In the genomic region with DNA sequence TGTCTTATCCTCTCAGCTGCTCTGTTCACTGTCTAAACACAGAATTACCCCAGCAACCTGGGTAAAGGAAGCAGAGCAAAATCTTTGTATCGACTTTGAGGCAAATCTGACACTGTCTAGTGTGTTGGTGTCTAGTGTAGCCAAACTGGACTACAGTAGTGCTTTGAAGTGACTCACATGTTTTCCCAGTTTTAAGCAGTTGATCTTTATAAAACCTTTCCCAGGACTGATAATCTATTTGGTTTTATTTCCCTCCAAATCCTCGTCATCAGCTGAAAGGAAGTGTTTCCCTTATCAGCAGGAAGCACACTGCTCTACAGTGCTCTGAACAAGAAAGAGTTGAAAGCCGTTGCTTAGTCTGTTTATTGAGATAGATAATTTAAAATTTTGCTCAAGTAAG, we compare ENCODE assay signal across 16 mouse cellular contexts.
A peak's percentile ranks its signal among the peaks of the same experiment; 100 is the strongest.
DNase-seq lines count a peak whose midpoint lies in the region; ATAC-seq lines count a peak whose summit lies in the region.
"Had no signal": no experiment of that assay in that cellular context is flagged by ENCODE, and none has a peak within 500 bp of the region (broad histone marks: within the 10 kb centered on the region; RNA-seq: fewer than 3 reads in every experiment).

No protein-coding gene starts in this region.

- H3K4me2 ChIP-seq in liver, embryonic 13.5 days = no peak overlapping the region
- H3K4me2 ChIP-seq: embryonic facial prominence, embryonic 15.5 days; midbrain, embryonic 12.5 days; neural tube, embryonic 15.5 days had no signal

- no peak overlapping the region for H3K9ac ChIP-seq in liver, embryonic 13.5 days
- H3K9ac ChIP-seq: embryonic facial prominence, embryonic 15.5 days; midbrain, embryonic 12.5 days; neural tube, embryonic 15.5 days had no signal

- no peaks in the 10 kb centered on the region for H3K9me3 ChIP-seq in liver, embryonic 13.5 days (replicated peaks)
- H3K9me3 ChIP-seq: embryonic facial prominence, embryonic 15.5 days; midbrain, embryonic 12.5 days; neural tube, embryonic 15.5 days had no signal

- DNase-seq in kidney, adult 8-10 months = peak; percentile 10 to 38
- DNase-seq in kidney, postnatal 25 days = no peak
- no peak for DNase-seq in liver, embryonic 13.5 days
- no peak for DNase-seq in thymus, postnatal 14 days
- DNase-seq in MN1 (ENCODE audit: low spot score) = no peak
- DNase-seq: adrenal gland, postnatal 14 days; cerebellum, adult 18-20 months; spleen, adult 18-20 months; thymus, postnatal 4 days had no signal

- H3K36me3 ChIP-seq in liver, embryonic 13.5 days = no peaks in the 10 kb centered on the region
- H3K36me3 ChIP-seq: embryonic facial prominence, embryonic 15.5 days; midbrain, embryonic 12.5 days; neural tube, embryonic 15.5 days had no signal

- peaks cover 43% of the 10 kb centered on the region for H3K4me1 ChIP-seq in liver, embryonic 13.5 days (replicated peaks)

- WGBS in liver, embryonic 13.5 days (ENCODE audit: insufficient replicate concordance) = 4% methylated on average over 3 of the region's 3 CpGs

- H3K27ac ChIP-seq in liver, embryonic 13.5 days = peak overlapping the region; percentile 58
- H3K27ac ChIP-seq: embryonic facial prominence, embryonic 15.5 days; hindbrain, postnatal 0 days; midbrain, embryonic 12.5 days; neural tube, embryonic 15.5 days had no signal

- H3K27me3 ChIP-seq in liver, embryonic 13.5 days = no peaks in the 10 kb centered on the region
- H3K27me3 ChIP-seq: embryonic facial prominence, embryonic 15.5 days; midbrain, embryonic 12.5 days; neural tube, embryonic 15.5 days had no signal

- peak; percentile 74 for ATAC-seq in CD4-positive, CD25-positive, alpha-beta regulatory T cell, adult 4 months
- ATAC-seq in common myeloid progenitor, adult 5-6 weeks (replicated peaks; ENCODE audit: low read depth, poor library complexity, severe bottlenecking) = peak; percentile 88
- peak; percentile 86 for ATAC-seq in liver, embryonic 13.5 days (ENCODE audit: low read depth)
- no peak for ATAC-seq in megakaryocyte, adult 5-6 weeks (ENCODE audit: poor library complexity, severe bottlenecking)
- ATAC-seq: hindbrain, postnatal 0 days had no signal

- H3K4me3 ChIP-seq in liver, embryonic 13.5 days (replicated peaks) = no peak overlapping the region
- H3K4me3 ChIP-seq: embryonic facial prominence, embryonic 15.5 days; midbrain, embryonic 12.5 days; neural tube, embryonic 15.5 days had no signal

Comparison
In these comparisons a context has a peak if more than half of its experiments do, and no peak if none do; other contexts are left out.
1. DNase-seq: peak in kidney, adult 8-10 months (2 of 2); none in kidney, postnatal 25 days (0 of 2), liver, embryonic 13.5 days (single experiment), thymus, postnatal 14 days (single experiment) and MN1 (single experiment).